Mouse (Mus musculus) intestine, embryonic 15.5 days (tissue): ENCODE measurements around the gene Sptbn1. TPM values are rescaled to one million over a fixed set of nuclear protein-coding genes. Genes with fewer than 3 reads are reported as not detected.

Experiments
- ATAC-seq: fragments of 200-750 bp; cut with Nextera tagmentation; 2 replicates; pipeline ENCODE4 v1.8.0; 2017; ENCODE audit warnings: moderate TSS enrichment, moderate library complexity
- H3K27ac ChIP-seq: fragments of 300-500 bp; sonication (generic); 2 replicates; pipeline ENCODE4 v1.5.1; 2015; ENCODE audit warnings: mild to moderate bottlenecking, inconsistent platforms
- H3K27me3 ChIP-seq: fragments of 300-500 bp; sonication (generic); replicated peaks from 2 replicates; pipeline ENCODE4 v1.6.1; 2015; ENCODE audit warnings: inconsistent platforms
- H3K36me3 ChIP-seq: fragments of 300-500 bp; sonication (generic); 2 replicates; pipeline ENCODE4 v1.6.1; 2015; ENCODE audit warnings: inconsistent platforms
- H3K4me1 ChIP-seq: fragments of 300-500 bp; sonication (generic); replicated peaks from 2 replicates; pipeline ENCODE4 v1.6.1; 2015; ENCODE audit warnings: inconsistent platforms
- H3K4me2 ChIP-seq: fragments of 300-500 bp; sonication (generic); replicated peaks from 2 replicates; pipeline ENCODE4 v1.6.1; 2015; ENCODE audit warnings: mild to moderate bottlenecking, inconsistent platforms
- H3K4me3 ChIP-seq: fragments of 300-500 bp; sonication (generic); replicated peaks from 2 replicates; pipeline ENCODE4 v1.5.1; 2015; ENCODE audit warnings: inconsistent platforms
- H3K9ac ChIP-seq: fragments of 300-500 bp; sonication (generic); 2 replicates; pipeline ENCODE4 v1.6.1; 2015; ENCODE audit warnings: inconsistent platforms
- H3K9me3 ChIP-seq: fragments of 300-500 bp; sonication (generic); 2 replicates; pipeline ENCODE4 v1.6.1; 2016; ENCODE audit warnings: inconsistent platforms
- WGBS: fragments of 180-500 bp; shearing (Covaris S2); methylation state at CpG from one replicate; pipeline ENCODE4 v1.1.7; 2015; 5-methylcytosine and 5-hydroxymethylcytosine counted together
- polyA plus RNA-seq: library from polyadenylated mRNA; unstranded; fragments of >200 nt; fragmentation: Nextera tagmentation; extraction: Ambion mirVana; gene quantifications from 2 replicates; pipeline ENCODE4 v1.2.1, GENCODE M21; 2015

Gene Sptbn1
- polyA plus RNA-seq, 1 experiment from 2014 or later, result 117 TPM

- ATAC-seq, result no peak
- Histone ChIP-seq H3K9ac (no peak overlapping the region), H3K4me3 (no peak overlapping the region), H3K27me3 (no peaks in the 10 kb centered on the region), H3K4me1 (no peaks in the 10 kb centered on the region), H3K9me3 (no peaks in the 10 kb centered on the region), H3K27ac (no peak overlapping the region), H3K36me3 (peaks cover 59% of the 10 kb centered on the region), H3K4me2 (no peak overlapping the region)
- WGBS, result 99% methylated on average over 6 of the region's 6 CpGs
Observed at GRCm38 (mm10) chr11:30132581-30132980, 135.4 kb downstream of the Sptbn1 start.

- Histone ChIP-seq H3K4me2 (no peak overlapping the region), H3K9ac (no peak overlapping the region), H3K27me3 (no peaks in the 10 kb centered on the region), H3K4me3 (no peak overlapping the region), H3K36me3 (peaks cover 51% of the 10 kb centered on the region), H3K4me1 (no peaks in the 10 kb centered on the region), H3K9me3 (no peaks in the 10 kb centered on the region), H3K27ac (no peak overlapping the region)
- 73% methylated on average over 4 of the region's 4 CpGs for WGBS
- ATAC-seq, result no peak
Observed at GRCm38 (mm10) chr11:30131640-30132039, 136.3 kb downstream of the Sptbn1 start.

- WGBS, result 87% methylated on average over 7 of the region's 7 CpGs
- H3K27me3 ChIP-seq, result no peaks in the 10 kb centered on the region
- no peak overlapping the region for H3K27ac ChIP-seq
- no peak for ATAC-seq
- no peak overlapping the region for H3K9ac ChIP-seq
- H3K4me2 ChIP-seq, result no peak overlapping the region
- no peak overlapping the region for H3K4me3 ChIP-seq
- no peaks in the 10 kb centered on the region for H3K9me3 ChIP-seq
- H3K36me3 ChIP-seq, result peaks cover 38% of the 10 kb centered on the region
- H3K4me1 ChIP-seq, result peaks cover 5% of the 10 kb centered on the region; the same call in 1 of the 2 replicates
Observed at GRCm38 (mm10) chr11:30129339-30129738, 138.6 kb downstream of the Sptbn1 start.

GRCm38 (mm10) chr11:30126840-30127239 lies 141.1 kb downstream of the Sptbn1 start:
- H3K4me2 ChIP-seq, result no peak overlapping the region
- H3K4me3 ChIP-seq, result no peak overlapping the region
- H3K27me3 ChIP-seq, result no peaks in the 10 kb centered on the region
- ATAC-seq, result no peak
- peaks cover 5% of the 10 kb centered on the region; the same call in 1 of the 2 replicates for H3K4me1 ChIP-seq
- peaks cover 41% of the 10 kb centered on the region for H3K36me3 ChIP-seq
- 95% methylated on average over 1 of the region's 1 CpGs for WGBS
- no peak overlapping the region for H3K27ac ChIP-seq
- no peaks in the 10 kb centered on the region for H3K9me3 ChIP-seq
- H3K9ac ChIP-seq, result no peak overlapping the region

GRCm38 (mm10) chr11:30118038-30118437 lies 149.9 kb downstream of the Sptbn1 start:
- Histone ChIP-seq H3K27me3 (no peaks in the 10 kb centered on the region), H3K4me2 (no peak overlapping the region), H3K4me3 (no peak overlapping the region), H3K4me1 (no peaks in the 10 kb centered on the region), H3K36me3 (peaks cover 71% of the 10 kb centered on the region), H3K9me3 (no peaks in the 10 kb centered on the region), H3K9ac (no peak overlapping the region), H3K27ac (no peak overlapping the region)
- ATAC-seq, result no peak
- 86% methylated on average over 4 of the region's 4 CpGs for WGBS

GRCm38 (mm10) chr11:30113631-30114030 lies 154.3 kb downstream of the Sptbn1 start:
- H3K9ac ChIP-seq, result no peak overlapping the region
- H3K27me3 ChIP-seq, result no peaks in the 10 kb centered on the region
- H3K4me1 ChIP-seq, result no peaks in the 10 kb centered on the region
- 79% methylated on average over 2 of the region's 2 CpGs for WGBS
- H3K27ac ChIP-seq, result no peak overlapping the region
- ATAC-seq, result no peak
- H3K36me3 ChIP-seq, result peaks cover 49% of the 10 kb centered on the region
- no peak overlapping the region for H3K4me3 ChIP-seq
- no peaks in the 10 kb centered on the region for H3K9me3 ChIP-seq
- H3K4me2 ChIP-seq, result no peak overlapping the region

GRCm38 (mm10) chr11:30110634-30111033 lies 157.3 kb downstream of the Sptbn1 start:
- no peak for ATAC-seq
- 94% methylated on average over 7 of the region's 7 CpGs for WGBS
- Histone ChIP-seq H3K27me3 (no peaks in the 10 kb centered on the region), H3K27ac (no peak overlapping the region), H3K9ac (no peak overlapping the region), H3K4me1 (no peaks in the 10 kb centered on the region), H3K4me2 (no peak overlapping the region), H3K36me3 (peaks cover 34% of the 10 kb centered on the region), H3K9me3 (no peaks in the 10 kb centered on the region), H3K4me3 (no peak overlapping the region)

- ATAC-seq, result no peak
- H3K4me3 ChIP-seq, result no peak overlapping the region
- no peaks in the 10 kb centered on the region for H3K9me3 ChIP-seq
- H3K27ac ChIP-seq, result no peak overlapping the region
- peaks cover 43% of the 10 kb centered on the region for H3K36me3 ChIP-seq
- no peak overlapping the region for H3K9ac ChIP-seq
- WGBS, result 92% methylated on average over 10 of the region's 10 CpGs
- H3K4me2 ChIP-seq, result no peak overlapping the region
- no peaks in the 10 kb centered on the region for H3K4me1 ChIP-seq
- no peaks in the 10 kb centered on the region for H3K27me3 ChIP-seq
Observed at GRCm38 (mm10) chr11:30104177-30104576, 163.8 kb downstream of the Sptbn1 start.

- H3K9me3 ChIP-seq, result no peaks in the 10 kb centered on the region
- no peak overlapping the region for H3K9ac ChIP-seq
- no peak for ATAC-seq
- peaks cover 42% of the 10 kb centered on the region for H3K36me3 ChIP-seq
- H3K27me3 ChIP-seq, result no peaks in the 10 kb centered on the region
- WGBS, result 85% methylated on average over 2 of the region's 2 CpGs
- no peak overlapping the region for H3K27ac ChIP-seq
- H3K4me2 ChIP-seq, result no peak overlapping the region
- H3K4me1 ChIP-seq, result no peaks in the 10 kb centered on the region
- H3K4me3 ChIP-seq, result no peak overlapping the region
Observed at GRCm38 (mm10) chr11:30102594-30102993, 165.4 kb downstream of the Sptbn1 start.

- H3K4me2 ChIP-seq, result no peak overlapping the region
- H3K9me3 ChIP-seq, result no peaks in the 10 kb centered on the region
- no peak overlapping the region for H3K27ac ChIP-seq
- peaks cover 42% of the 10 kb centered on the region for H3K36me3 ChIP-seq
- H3K4me3 ChIP-seq, result no peak overlapping the region
- H3K27me3 ChIP-seq, result no peaks in the 10 kb centered on the region
- H3K9ac ChIP-seq, result no peak overlapping the region
- WGBS, result 77% methylated on average over 1 of the region's 1 CpGs
- ATAC-seq, result no peak
- no peaks in the 10 kb centered on the region for H3K4me1 ChIP-seq
Observed at GRCm38 (mm10) chr11:30101796-30102195, 166.2 kb downstream of the Sptbn1 start.

GRCm38 (mm10) chr11:30101162-30101561 lies 166.8 kb downstream of the Sptbn1 start:
- 96% methylated on average over 2 of the region's 2 CpGs for WGBS

GRCm38 (mm10) chr11:30099916-30100315 lies 168.1 kb downstream of the Sptbn1 start:
- ATAC-seq, result no peak
- no peaks in the 10 kb centered on the region for H3K27me3 ChIP-seq
- 91% methylated on average over 6 of the region's 6 CpGs for WGBS
- H3K4me2 ChIP-seq, result no peak overlapping the region
- no peaks in the 10 kb centered on the region for H3K4me1 ChIP-seq
- H3K9me3 ChIP-seq, result no peaks in the 10 kb centered on the region
- no peak overlapping the region for H3K9ac ChIP-seq
- H3K27ac ChIP-seq, result no peak overlapping the region
- H3K4me3 ChIP-seq, result no peak overlapping the region
- H3K36me3 ChIP-seq, result peaks cover 36% of the 10 kb centered on the region

More at GRCm38 (mm10) chr11:30101162-30101561, 166.8 kb downstream of the Sptbn1 start:
- no peak for ATAC-seq
- no peaks in the 10 kb centered on the region for H3K4me1 ChIP-seq
- H3K4me3 ChIP-seq, result no peak overlapping the region
- peaks cover 42% of the 10 kb centered on the region for H3K36me3 ChIP-seq
- no peaks in the 10 kb centered on the region for H3K9me3 ChIP-seq
- H3K27me3 ChIP-seq, result no peaks in the 10 kb centered on the region
- H3K4me2 ChIP-seq, result no peak overlapping the region
- H3K27ac ChIP-seq, result no peak overlapping the region
- no peak overlapping the region for H3K9ac ChIP-seq

GRCm38 (mm10) chr11:30095212-30095773 lies 172.7 kb downstream of the Sptbn1 start:
- H3K4me3 ChIP-seq, result no peak overlapping the region
- WGBS, result 63% methylated on average over 6 of the region's 6 CpGs
- H3K4me1 ChIP-seq, result no peaks in the 10 kb centered on the region
- no peaks in the 10 kb centered on the region for H3K27me3 ChIP-seq
- H3K4me2 ChIP-seq, result no peak overlapping the region
- H3K27ac ChIP-seq, result no peak overlapping the region
- H3K9ac ChIP-seq, result no peak overlapping the region
- ATAC-seq, result peak; percentile 12; the same call in 1 of the 2 replicates
- H3K9me3 ChIP-seq, result no peaks in the 10 kb centered on the region
- peaks cover 13% of the 10 kb centered on the region; the same call in 1 of the 2 replicates for H3K36me3 ChIP-seq
